Mouse (Mus musculus) embryonic fibroblast, embryonic 13.5 days (primary cell): ENCODE measurements around the gene Gm1113. TPM values are rescaled to one million over a fixed set of nuclear protein-coding genes. Genes with fewer than 3 reads are reported as not detected.

Experiments used
- H3K27ac ChIP-seq: 2 replicates; pipeline ENCODE4 v1.5.1; 2012; ENCODE audit warnings: low read length, control low read depth, inconsistent platforms; ENCODE audit not compliant: insufficient read depth
- H3K4me1 ChIP-seq: 2 replicates; pipeline ENCODE4 v1.6.1; 2011; ENCODE audit warnings: low read length; ENCODE audit not compliant: control insufficient read depth, insufficient read depth
- H3K4me3 ChIP-seq: 2 replicates; pipeline ENCODE4 v1.5.1; 2011; ENCODE audit warnings: mild to moderate bottlenecking, control low read depth, low read length; ENCODE audit not compliant: insufficient read depth
- CTCF ChIP-seq: IDR thresholded peaks from 2 replicates; pipeline ENCODE4 v1.5.1; 2011; ENCODE audit warnings: mild to moderate bottlenecking, control low read depth, low read length, moderate library complexity, borderline replicate concordance; ENCODE audit not compliant: insufficient read depth
- POLR2A ChIP-seq: IDR thresholded peaks from 2 replicates; pipeline ENCODE4 v1.6.1; 2011; ENCODE audit warnings: low read depth, mild to moderate bottlenecking, control low read depth, low read length, moderate library complexity
- polyA plus RNA-seq: library from polyadenylated mRNA; stranded (reverse); fragments of >200 nt; gene quantifications from 2 replicates; pipeline ENCODE4 v1.2.4, GENCODE M21; 2011; ENCODE audit warnings: low read depth; ENCODE audit not compliant: missing spikeins, insufficient read length

Gm1113 gene
- polyA plus RNA-seq, 1 experiment = not detected

DNA sequence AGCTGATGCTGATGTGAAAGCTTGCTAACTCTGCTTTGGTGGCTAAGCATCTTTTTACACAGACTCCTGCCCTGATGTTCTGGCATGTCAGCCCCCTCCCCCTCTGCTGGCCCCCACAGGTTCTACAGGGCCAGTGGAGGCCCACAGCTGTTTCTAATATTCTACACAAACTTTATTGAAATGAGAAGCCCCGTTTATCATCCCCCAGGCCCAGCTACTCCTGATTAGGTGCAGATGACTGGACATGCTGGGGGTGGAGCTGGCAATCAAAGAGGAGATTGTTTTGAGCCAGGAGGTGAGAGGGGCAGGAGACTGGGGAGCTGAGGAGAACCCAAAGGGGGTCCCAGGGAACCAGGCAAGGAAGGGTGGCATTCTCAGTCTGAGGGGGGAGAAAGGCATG, 11.7 kb upstream of the Gm1113 start:
- Histone ChIP-seq H3K27ac (no peak overlapping the region; the same call in 1 of the 2 replicates), H3K4me1 (no peaks in the 10 kb centered on the region; the same call in 1 of the 2 replicates), H3K4me3 (no peak overlapping the region)
- TF ChIP-seq POLR2A = no peak
- TF ChIP-seq CTCF = no peak

DNA sequence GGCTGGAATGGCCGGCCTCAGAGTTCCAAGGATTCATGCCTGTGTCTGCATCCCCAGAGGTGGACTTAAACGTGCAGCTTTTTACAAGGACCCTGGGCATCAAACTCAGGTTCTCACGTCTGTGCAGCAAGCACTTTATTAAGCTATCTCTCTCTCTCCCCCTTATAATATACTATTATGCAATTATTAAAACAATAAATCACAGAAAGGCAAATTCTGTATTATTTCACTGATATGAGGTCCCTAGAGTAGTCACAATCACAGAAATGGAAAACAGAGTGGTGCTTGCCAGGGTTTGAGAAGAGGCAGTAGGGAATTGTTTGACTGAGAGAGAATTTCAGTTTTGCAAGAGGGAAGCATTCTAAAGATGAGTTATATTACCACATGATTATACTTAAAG, 11.1 kb upstream of the Gm1113 start:
- TF ChIP-seq CTCF = no peak
- TF ChIP-seq POLR2A = no peak
- Histone ChIP-seq H3K4me3 (no peak overlapping the region), H3K27ac (no peak overlapping the region; the same call in 1 of the 2 replicates), H3K4me1 (no peaks in the 10 kb centered on the region)

- no peaks in the 10 kb centered on the region for H3K4me1 ChIP-seq
- H3K4me3 ChIP-seq = no peak overlapping the region
- TF ChIP-seq POLR2A (no peak), CTCF (peak; percentile 93)
- H3K27ac ChIP-seq = peak overlapping the region; percentile 16; the same call in 1 of the 2 replicates
These were observed 5.9 kb upstream of the Gm1113 start for GRCm38 (mm10) chr9:35523941-35524411.

- no peaks in the 10 kb centered on the region for H3K4me1 ChIP-seq
- H3K4me3 ChIP-seq = no peak overlapping the region
- peak overlapping the region; percentile 30; the same call in 1 of the 2 replicates for H3K27ac ChIP-seq
- TF ChIP-seq POLR2A (no peak), CTCF (no peak)
These were observed 5.5 kb upstream of the Gm1113 start for GRCm38 (mm10) chr9:35523541-35523940.

DNA sequence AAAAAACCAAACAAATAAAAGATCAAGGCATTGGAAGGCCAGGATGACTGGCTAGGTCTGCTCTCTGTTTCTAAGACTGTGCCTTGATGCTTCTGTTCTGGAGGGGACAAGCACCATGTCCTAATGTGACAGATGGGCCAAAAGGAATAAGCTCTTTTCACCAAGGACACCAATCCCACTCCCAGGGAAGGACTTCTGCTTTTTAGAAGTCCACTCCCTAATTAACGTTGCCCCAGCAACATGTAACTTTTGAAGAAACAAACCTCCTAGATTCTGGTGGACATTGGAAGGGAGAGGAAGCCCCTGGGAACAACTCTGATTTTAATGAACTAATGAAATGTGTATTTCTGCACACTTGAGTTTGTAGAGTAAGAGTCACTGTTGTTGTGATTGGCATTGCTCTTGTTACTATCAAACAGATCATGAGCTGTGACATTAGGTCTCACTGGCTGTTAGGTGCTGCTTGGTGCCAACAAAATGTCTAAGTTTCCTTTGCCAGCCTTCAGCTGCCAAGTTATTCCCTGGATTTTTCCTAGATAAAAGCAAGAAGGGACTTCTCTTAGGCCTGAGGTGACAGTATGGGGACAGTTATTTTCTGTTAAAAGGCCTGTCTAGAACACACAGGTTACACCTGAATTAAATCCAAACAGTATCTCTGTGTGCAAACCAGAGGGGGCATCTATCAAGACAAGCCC, 4.9 kb upstream of the Gm1113 start:
- no peak for TF ChIP-seq POLR2A
- no peak for TF ChIP-seq CTCF
- no peaks in the 10 kb centered on the region for H3K4me1 ChIP-seq
- H3K27ac ChIP-seq = peak overlapping the region; percentile 30; the same call in 1 of the 2 replicates
- no peak overlapping the region for H3K4me3 ChIP-seq

DNA sequence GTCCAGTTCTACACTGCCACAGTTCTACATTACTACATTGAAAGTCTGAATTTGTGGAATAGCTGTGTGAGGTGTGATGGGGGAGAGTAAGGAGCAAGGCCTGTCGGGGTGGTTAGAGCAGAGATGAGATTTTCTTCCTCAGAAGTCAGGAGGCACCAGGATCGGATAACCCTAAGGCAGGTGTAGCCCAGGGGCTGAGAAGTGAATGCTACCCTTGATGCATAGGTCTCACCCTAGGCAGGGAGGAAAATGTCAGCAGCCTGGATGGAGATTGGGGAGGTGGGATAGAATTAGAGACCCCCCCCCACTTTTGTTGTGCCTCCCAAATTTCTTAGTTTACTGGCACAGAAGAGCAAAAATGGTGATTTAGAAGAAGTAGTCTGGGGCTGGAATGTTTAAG, 4.2 kb upstream of the Gm1113 start:
- H3K4me3 ChIP-seq = no peak overlapping the region
- H3K27ac ChIP-seq = no peak overlapping the region
- TF ChIP-seq CTCF (no peak), POLR2A (no peak)
- H3K4me1 ChIP-seq = no peaks in the 10 kb centered on the region

DNA sequence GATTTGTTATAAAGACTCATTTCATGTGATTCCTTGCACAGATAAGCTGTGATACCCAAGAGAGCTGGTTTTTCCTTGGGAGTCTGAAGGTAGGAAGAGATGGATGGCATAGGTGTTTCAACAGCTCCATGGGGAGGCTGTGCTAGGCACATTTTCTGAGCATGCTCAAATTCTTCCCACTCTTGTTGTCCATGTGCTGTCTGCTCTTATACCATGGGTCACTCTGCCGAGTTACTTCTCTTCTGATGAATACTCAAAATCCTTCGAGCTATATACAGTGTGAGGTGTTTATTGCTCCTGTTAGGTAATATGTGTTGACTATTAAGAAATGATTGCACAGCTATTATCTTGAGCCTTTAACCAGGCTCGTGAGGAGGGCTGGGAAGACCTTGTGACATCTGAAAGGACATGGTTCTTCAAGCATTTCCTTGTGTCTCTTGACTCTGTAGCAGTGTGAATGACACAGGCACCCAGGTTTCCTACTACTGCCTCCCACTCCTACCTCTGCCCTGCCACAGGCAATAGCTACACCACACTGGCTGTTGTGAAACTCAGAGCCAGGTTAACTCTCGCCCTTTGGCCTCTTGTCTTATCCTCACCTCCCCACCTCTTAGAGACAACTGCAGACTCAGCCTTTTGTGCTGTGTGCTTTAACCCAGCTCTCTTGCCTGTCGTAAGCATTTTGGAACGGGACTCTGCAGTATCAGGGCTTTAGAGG, 2.7 kb upstream of the Gm1113 start:
- TF ChIP-seq POLR2A (no peak), CTCF (no peak)
- Histone ChIP-seq H3K4me3 (no peak overlapping the region), H3K27ac (no peak overlapping the region), H3K4me1 (no peaks in the 10 kb centered on the region)

- H3K4me3 ChIP-seq = no peak overlapping the region
- TF ChIP-seq CTCF = no peak
- TF ChIP-seq POLR2A = no peak
- no peaks in the 10 kb centered on the region for H3K4me1 ChIP-seq
- H3K27ac ChIP-seq = no peak overlapping the region
These were observed 1.4 kb downstream of the Gm1113 start for GRCm38 (mm10) chr9:35516711-35517110.

- Histone ChIP-seq H3K4me3 (no peak overlapping the region), H3K4me1 (no peaks in the 10 kb centered on the region), H3K27ac (no peak overlapping the region)
- no peak for TF ChIP-seq POLR2A
- no peak for TF ChIP-seq CTCF
These were observed 1.9 kb downstream of the Gm1113 start for GRCm38 (mm10) chr9:35516182-35516581.

GRCm38 (mm10) chr9:35513900-35514299, 4.2 kb downstream of the Gm1113 start:
- Histone ChIP-seq H3K4me3 (no peak overlapping the region), H3K4me1 (no peaks in the 10 kb centered on the region), H3K27ac (no peak overlapping the region)
- TF ChIP-seq POLR2A (no peak), CTCF (no peak)
